Mouse (Mus musculus): ENCODE results near the gene Slc41a3. TPM values are rescaled to one million over a fixed set of nuclear protein-coding genes. Genes with fewer than 3 reads are reported as not detected.

The Slc41a3 gene
- polyA plus RNA-seq, 1 experiment from 2014 or later = 7.2 TPM

DNA sequence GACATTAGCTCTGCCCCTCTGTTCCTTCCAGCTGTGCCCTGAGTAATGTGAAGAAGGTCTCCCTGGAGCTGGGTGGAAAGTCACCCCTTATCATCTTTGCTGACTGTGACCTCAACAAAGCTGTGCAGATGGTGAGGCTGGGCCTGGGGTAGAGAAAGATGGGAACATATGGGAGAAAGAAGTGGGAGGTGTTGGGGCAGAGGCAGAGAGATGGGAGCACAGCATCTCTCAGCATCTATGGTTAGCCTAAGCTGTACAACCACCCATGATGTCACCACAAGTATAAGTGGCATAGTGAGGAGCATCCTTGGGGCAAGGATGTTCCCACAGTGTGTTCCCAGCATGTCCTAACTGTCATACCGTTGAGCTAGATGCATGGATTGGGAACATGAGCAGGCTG lies 13.8 kb upstream of the Slc41a3 start:
- Histone ChIP-seq H3K27me3 (ENCODE audit: control insufficient read depth, insufficient read depth, low read length) (no peaks in the 10 kb centered on the region), H3K4me3 (ENCODE audit: low read length) (no peak overlapping the region), H3K27ac (ENCODE audit: low read depth, low read length) (no peak overlapping the region), H3K9me3 (ENCODE audit: control insufficient read depth, low read length) (no peaks in the 10 kb centered on the region), H3K36me3 (ENCODE audit: control insufficient read depth, insufficient read depth, low read length) (no peaks in the 10 kb centered on the region), H3K4me1 (ENCODE audit: control insufficient read depth, insufficient read depth, low read length) (no peaks in the 10 kb centered on the region), H3K9ac (ENCODE audit: low read depth, low read length) (no peak overlapping the region), H3K4me2 (replicated peaks; ENCODE audit: low read depth, low read length) (no peak overlapping the region)
- no peak for ATAC-seq (ENCODE audit: low FRiP score, low TSS enrichment)
- 94% methylated on average over 1 of the region's 1 CpGs for WGBS

DNA sequence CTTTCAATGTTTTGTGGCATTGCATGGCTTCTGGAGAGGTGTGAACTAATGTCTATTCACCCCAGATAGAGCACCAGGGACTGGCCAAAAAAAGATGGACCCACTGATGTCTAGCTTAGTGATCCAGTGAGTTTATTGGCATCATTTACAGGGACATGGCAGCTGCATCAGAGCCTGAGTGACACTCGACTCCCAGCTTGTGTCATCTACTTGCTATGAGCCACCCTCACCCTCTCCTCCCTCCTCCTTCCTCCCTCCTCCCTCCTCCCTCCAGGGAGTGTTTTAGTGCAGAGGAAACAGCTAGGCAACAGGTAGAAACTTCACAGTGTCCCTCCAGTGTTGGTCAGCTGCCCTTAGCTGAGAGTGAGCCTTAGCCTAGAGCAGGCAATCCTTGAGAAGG lies 9.6 kb upstream of the Slc41a3 start:
- no peaks in the 10 kb centered on the region for H3K4me1 ChIP-seq (ENCODE audit: control insufficient read depth, insufficient read depth, low read length)
- WGBS = 43% methylated on average over 1 of the region's 1 CpGs
- no peak overlapping the region for H3K27ac ChIP-seq (ENCODE audit: low read depth, low read length)
- no peaks in the 10 kb centered on the region for H3K27me3 ChIP-seq (ENCODE audit: control insufficient read depth, insufficient read depth, low read length)
- ATAC-seq (ENCODE audit: low FRiP score, low TSS enrichment) = no peak
- H3K9ac ChIP-seq (ENCODE audit: low read depth, low read length) = no peak overlapping the region
- H3K36me3 ChIP-seq (ENCODE audit: control insufficient read depth, insufficient read depth, low read length) = no peaks in the 10 kb centered on the region
- H3K4me2 ChIP-seq (replicated peaks; ENCODE audit: low read depth, low read length) = no peak overlapping the region
- H3K9me3 ChIP-seq (ENCODE audit: control insufficient read depth, low read length) = no peaks in the 10 kb centered on the region
- H3K4me3 ChIP-seq (ENCODE audit: low read length) = no peak overlapping the region

- ATAC-seq (ENCODE audit: low FRiP score, low TSS enrichment) = no peak
- WGBS = 83% methylated on average over 4 of the region's 4 CpGs
- Histone ChIP-seq H3K27ac (ENCODE audit: low read depth, low read length) (no peak overlapping the region), H3K4me3 (ENCODE audit: low read length) (no peak overlapping the region), H3K36me3 (ENCODE audit: control insufficient read depth, insufficient read depth, low read length) (no peaks in the 10 kb centered on the region), H3K4me2 (replicated peaks; ENCODE audit: low read depth, low read length) (no peak overlapping the region), H3K27me3 (ENCODE audit: control insufficient read depth, insufficient read depth, low read length) (no peaks in the 10 kb centered on the region), H3K4me1 (ENCODE audit: control insufficient read depth, insufficient read depth, low read length) (no peaks in the 10 kb centered on the region), H3K9me3 (ENCODE audit: control insufficient read depth, low read length) (no peaks in the 10 kb centered on the region), H3K9ac (ENCODE audit: low read depth, low read length) (no peak overlapping the region)
Measured at GRCm38 (mm10) chr6:90597060-90597459, 7.5 kb upstream of the Slc41a3 start.

GRCm38 (mm10) chr6:90597592-90597991 lies 6.9 kb upstream of the Slc41a3 start:
- WGBS = 89% methylated on average over 2 of the region's 2 CpGs
- no peaks in the 10 kb centered on the region for H3K27me3 ChIP-seq (ENCODE audit: control insufficient read depth, insufficient read depth, low read length)
- ATAC-seq (ENCODE audit: low FRiP score, low TSS enrichment) = no peak
- no peaks in the 10 kb centered on the region for H3K4me1 ChIP-seq (ENCODE audit: control insufficient read depth, insufficient read depth, low read length)
- no peak overlapping the region for H3K27ac ChIP-seq (ENCODE audit: low read depth, low read length)
- no peak overlapping the region for H3K9ac ChIP-seq (ENCODE audit: low read depth, low read length)
- H3K4me3 ChIP-seq (ENCODE audit: low read length) = no peak overlapping the region
- no peak overlapping the region for H3K4me2 ChIP-seq (replicated peaks; ENCODE audit: low read depth, low read length)
- no peaks in the 10 kb centered on the region for H3K36me3 ChIP-seq (ENCODE audit: control insufficient read depth, insufficient read depth, low read length)
- no peaks in the 10 kb centered on the region for H3K9me3 ChIP-seq (ENCODE audit: control insufficient read depth, low read length)

DNA sequence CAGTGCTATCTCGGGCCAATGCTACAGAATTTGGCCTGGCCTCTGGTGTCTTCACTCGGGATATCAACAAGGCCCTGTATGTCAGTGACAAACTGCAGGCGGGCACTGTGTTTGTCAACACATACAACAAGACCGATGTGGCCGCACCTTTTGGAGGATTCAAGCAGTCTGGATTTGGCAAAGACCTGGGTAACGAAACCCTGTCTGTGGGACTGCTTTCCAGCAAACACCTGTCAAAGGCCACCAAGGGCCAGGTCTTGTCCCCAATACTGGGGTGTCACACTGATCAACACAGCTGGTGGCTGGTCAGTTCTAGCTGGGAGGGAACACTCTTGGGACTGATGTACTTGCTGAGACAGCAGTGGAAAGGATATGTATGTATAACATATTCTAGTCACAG lies 6.3 kb upstream of the Slc41a3 start:
- H3K27ac ChIP-seq (ENCODE audit: low read depth, low read length) = no peak overlapping the region
- H3K4me3 ChIP-seq (ENCODE audit: low read length) = no peak overlapping the region
- 89% methylated on average over 6 of the region's 6 CpGs for WGBS
- H3K27me3 ChIP-seq (ENCODE audit: control insufficient read depth, insufficient read depth, low read length) = no peaks in the 10 kb centered on the region
- H3K4me1 ChIP-seq (ENCODE audit: control insufficient read depth, insufficient read depth, low read length) = no peaks in the 10 kb centered on the region
- no peak overlapping the region for H3K4me2 ChIP-seq (replicated peaks; ENCODE audit: low read depth, low read length)
- H3K9me3 ChIP-seq (ENCODE audit: control insufficient read depth, low read length) = no peaks in the 10 kb centered on the region
- no peak overlapping the region for H3K9ac ChIP-seq (ENCODE audit: low read depth, low read length)
- H3K36me3 ChIP-seq (ENCODE audit: control insufficient read depth, insufficient read depth, low read length) = no peaks in the 10 kb centered on the region
- ATAC-seq (ENCODE audit: low FRiP score, low TSS enrichment) = no peak

DNA sequence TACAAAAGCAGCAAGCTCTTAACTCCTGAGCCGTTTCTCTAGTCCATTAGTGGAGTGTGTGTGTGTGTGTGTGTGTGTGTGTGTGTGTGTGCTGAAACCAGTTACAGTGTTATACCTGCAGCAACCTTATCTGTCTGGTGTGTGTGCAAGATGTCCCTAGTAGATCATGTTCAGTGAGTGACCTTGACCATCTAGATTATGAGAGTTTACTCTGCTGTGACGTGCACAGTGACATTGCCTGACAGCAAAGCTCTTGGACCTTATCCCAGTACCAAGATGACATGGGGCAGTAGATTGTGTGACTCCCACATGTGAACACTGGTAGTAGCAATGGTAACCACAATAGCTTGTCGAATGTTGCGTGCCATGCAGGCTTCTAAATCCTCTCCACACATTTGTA lies 4.2 kb upstream of the Slc41a3 start:
- H3K9me3 ChIP-seq (ENCODE audit: control insufficient read depth, low read length) = no peaks in the 10 kb centered on the region
- WGBS = 80% methylated on average over 4 of the region's 4 CpGs
- peaks cover 2% of the 10 kb centered on the region; the same call in 1 of the 2 replicates for H3K4me1 ChIP-seq (ENCODE audit: control insufficient read depth, insufficient read depth, low read length)
- ATAC-seq (ENCODE audit: low FRiP score, low TSS enrichment) = no peak
- H3K27ac ChIP-seq (ENCODE audit: low read depth, low read length) = no peak overlapping the region
- no peaks in the 10 kb centered on the region for H3K27me3 ChIP-seq (ENCODE audit: control insufficient read depth, insufficient read depth, low read length)
- no peak overlapping the region for H3K4me3 ChIP-seq (ENCODE audit: low read length)
- no peaks in the 10 kb centered on the region for H3K36me3 ChIP-seq (ENCODE audit: control insufficient read depth, insufficient read depth, low read length)
- no peak overlapping the region for H3K4me2 ChIP-seq (replicated peaks; ENCODE audit: low read depth, low read length)
- no peak overlapping the region for H3K9ac ChIP-seq (ENCODE audit: low read depth, low read length)

DNA sequence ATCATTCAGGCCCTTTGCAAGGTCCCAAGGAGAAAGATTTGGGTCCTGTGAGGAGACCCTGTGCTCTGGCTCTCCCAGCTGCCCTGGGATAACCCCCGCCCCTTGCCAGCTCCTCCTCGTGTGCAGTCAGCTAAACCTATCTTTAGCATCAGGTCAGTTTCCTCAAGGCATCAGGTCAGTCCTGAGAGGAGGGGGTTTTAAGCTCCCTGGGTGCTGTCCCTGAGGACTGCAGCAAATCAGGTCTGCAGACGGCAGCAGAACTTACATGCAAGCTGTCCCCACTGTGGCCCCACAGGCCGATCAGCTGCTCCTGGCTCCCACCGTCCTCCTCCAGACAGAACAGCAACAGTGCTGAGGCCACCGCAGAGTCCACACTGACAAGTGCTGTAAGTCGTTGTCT lies 2.8 kb upstream of the Slc41a3 start:
- Histone ChIP-seq H3K4me2 (replicated peaks; ENCODE audit: low read depth, low read length) (no peak overlapping the region), H3K4me3 (ENCODE audit: low read length) (no peak overlapping the region), H3K9me3 (ENCODE audit: control insufficient read depth, low read length) (no peaks in the 10 kb centered on the region), H3K9ac (ENCODE audit: low read depth, low read length) (no peak overlapping the region), H3K27me3 (ENCODE audit: control insufficient read depth, insufficient read depth, low read length) (peaks cover 5% of the 10 kb centered on the region; the same call in 1 of the 2 replicates), H3K4me1 (ENCODE audit: control insufficient read depth, insufficient read depth, low read length) (peaks cover 7% of the 10 kb centered on the region; the same call in 1 of the 2 replicates), H3K27ac (ENCODE audit: low read depth, low read length) (no peak overlapping the region), H3K36me3 (ENCODE audit: control insufficient read depth, insufficient read depth, low read length) (no peaks in the 10 kb centered on the region)
- ATAC-seq (ENCODE audit: low FRiP score, low TSS enrichment) = no peak
- 43% methylated on average over 7 of the region's 7 CpGs for WGBS

- no peak for ATAC-seq (ENCODE audit: low FRiP score, low TSS enrichment)
- 94% methylated on average over 3 of the region's 3 CpGs for WGBS
- no peak overlapping the region for H3K27ac ChIP-seq (ENCODE audit: low read depth, low read length)
- H3K9ac ChIP-seq (ENCODE audit: low read depth, low read length) = no peak overlapping the region
- H3K4me2 ChIP-seq (replicated peaks; ENCODE audit: low read depth, low read length) = no peak overlapping the region
- H3K27me3 ChIP-seq (ENCODE audit: control insufficient read depth, insufficient read depth, low read length) = peaks cover 5% of the 10 kb centered on the region; the same call in 1 of the 2 replicates
- H3K9me3 ChIP-seq (ENCODE audit: control insufficient read depth, low read length) = no peaks in the 10 kb centered on the region
- H3K4me1 ChIP-seq (ENCODE audit: control insufficient read depth, insufficient read depth, low read length) = peaks cover 8% of the 10 kb centered on the region; the same call in 1 of the 2 replicates
- H3K36me3 ChIP-seq (ENCODE audit: control insufficient read depth, insufficient read depth, low read length) = no peaks in the 10 kb centered on the region
- H3K4me3 ChIP-seq (ENCODE audit: low read length) = no peak overlapping the region
Measured at GRCm38 (mm10) chr6:90602304-90602703, 2.2 kb upstream of the Slc41a3 start.

- ATAC-seq (ENCODE audit: low FRiP score, low TSS enrichment) = no peak
- H3K27me3 ChIP-seq (ENCODE audit: control insufficient read depth, insufficient read depth, low read length) = peaks cover 5% of the 10 kb centered on the region; the same call in 1 of the 2 replicates
- H3K4me2 ChIP-seq (replicated peaks; ENCODE audit: low read depth, low read length) = no peak overlapping the region
- no peak overlapping the region for H3K27ac ChIP-seq (ENCODE audit: low read depth, low read length)
- peaks cover 8% of the 10 kb centered on the region; the same call in 1 of the 2 replicates for H3K4me1 ChIP-seq (ENCODE audit: control insufficient read depth, insufficient read depth, low read length)
- H3K9ac ChIP-seq (ENCODE audit: low read depth, low read length) = no peak overlapping the region
- no peak overlapping the region for H3K4me3 ChIP-seq (ENCODE audit: low read length)
- no peaks in the 10 kb centered on the region for H3K36me3 ChIP-seq (ENCODE audit: control insufficient read depth, insufficient read depth, low read length)
- WGBS = 68% methylated on average over 7 of the region's 7 CpGs
- H3K9me3 ChIP-seq (ENCODE audit: control insufficient read depth, low read length) = no peaks in the 10 kb centered on the region
Measured at GRCm38 (mm10) chr6:90603126-90603525, 1.4 kb upstream of the Slc41a3 start.

All from kidney, embryonic 14.5 days (tissue).